Comparison of ENCODE assay signal across 9 mouse cellular contexts in the genomic region with DNA sequence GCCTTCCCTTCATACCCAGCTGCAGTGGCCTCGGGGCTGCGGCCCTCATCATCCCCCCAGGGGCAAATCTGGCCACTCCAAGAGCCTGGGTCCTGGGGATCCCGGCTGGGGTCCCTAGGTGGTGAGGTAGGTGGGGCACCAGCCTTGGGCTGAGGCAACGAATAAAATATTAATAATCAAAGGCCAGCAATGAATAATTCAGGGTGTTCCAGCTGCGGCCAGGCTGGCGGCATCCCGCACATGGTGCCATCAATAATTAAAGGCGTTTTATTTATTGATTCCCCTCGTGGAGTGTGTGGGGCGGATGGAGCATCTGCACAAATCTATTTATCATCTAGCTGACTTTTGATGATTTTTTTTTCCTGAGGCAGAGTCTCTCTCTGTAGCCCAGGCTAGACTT. TPM values are rescaled to one million over a fixed set of nuclear protein-coding genes. Genes with fewer than 3 reads are reported as not detected.
A peak's percentile ranks its signal among the peaks of the same experiment; 100 is the strongest.
DNase-seq lines count a peak whose midpoint lies in the region; ATAC-seq and TF ChIP-seq lines count a peak whose summit lies in the region.
"Had no signal": no experiment of that assay in that cellular context is flagged by ENCODE, and none has a peak within 500 bp of the region (broad histone marks: within the 10 kb centered on the region; RNA-seq: fewer than 3 reads in every experiment).

No protein-coding gene starts in this region.

- intact Hi-C loops in left cerebral cortex, adult 2 months (cut with DNase I), result no loop called here

- no peak overlapping the region for H3K4me2 ChIP-seq in forebrain, embryonic 11.5 days (ENCODE audit: low read depth, low read length, severe bottlenecking)
- H3K4me2 ChIP-seq in forebrain, postnatal 0 days (ENCODE audit: low read depth), result no peak overlapping the region
- no peak overlapping the region for H3K4me2 ChIP-seq in intestine, embryonic 15.5 days (replicated peaks)
- no peak overlapping the region for H3K4me2 ChIP-seq in neural tube, embryonic 13.5 days

- H3K27me3 ChIP-seq in forebrain, embryonic 11.5 days (ENCODE audit: control insufficient read depth, insufficient read depth, low read length), result peaks cover 33% of the 10 kb centered on the region
- no peaks in the 10 kb centered on the region for H3K27me3 ChIP-seq in forebrain, postnatal 0 days (ENCODE audit: insufficient read depth, low read length)
- H3K27me3 ChIP-seq in intestine, embryonic 15.5 days (replicated peaks), result no peaks in the 10 kb centered on the region
- peaks cover 24% of the 10 kb centered on the region for H3K27me3 ChIP-seq in neural tube, embryonic 13.5 days
- H3K27me3 ChIP-seq: Patski had no signal

- DNase-seq in forebrain, embryonic 11.5 days (ENCODE audit: low spot score), result no peak
- no peak for DNase-seq in forebrain, postnatal 0 days
- no peak for DNase-seq in left cerebral cortex, adult 2 months (ENCODE audit: extremely low spot score in 1 of 2, low spot score in 2 of 2)
- no peak for DNase-seq in left cerebral cortex, adult 11 months (ENCODE audit: low spot score)
- DNase-seq in testis, postnatal 14 days (ENCODE audit: low spot score), result no peak
- no peak for DNase-seq in adrenal gland, adult 8-10 months

- H3K27ac ChIP-seq in forebrain, embryonic 11.5 days (ENCODE audit: low read depth, low read length), result peak overlapping the region; percentile 69; the same call in 1 of the 2 replicates
- H3K27ac ChIP-seq in forebrain, postnatal 0 days (ENCODE audit: low read depth, low read length), result no peak overlapping the region
- peak overlapping the region; percentile 85; the same call in 1 of the 2 replicates for H3K27ac ChIP-seq in left cerebral cortex, adult 2 months
- H3K27ac ChIP-seq in intestine, embryonic 15.5 days, result peak overlapping the region; percentile 82; the same call in 1 of the 2 replicates
- H3K27ac ChIP-seq in neural tube, embryonic 13.5 days (replicated peaks), result peak overlapping the region; percentile 95

- H3K4me1 ChIP-seq in forebrain, embryonic 11.5 days (replicated peaks; ENCODE audit: control insufficient read depth, insufficient read depth, low read length), result peaks cover 32% of the 10 kb centered on the region
- H3K4me1 ChIP-seq in forebrain, postnatal 0 days (ENCODE audit: insufficient read depth), result peaks cover 9% of the 10 kb centered on the region
- peaks cover 60% of the 10 kb centered on the region for H3K4me1 ChIP-seq in intestine, embryonic 15.5 days (replicated peaks)
- peaks cover 81% of the 10 kb centered on the region for H3K4me1 ChIP-seq in neural tube, embryonic 13.5 days (replicated peaks)

- TF ChIP-seq CTCF in forebrain, postnatal 0 days (IDR thresholded peaks at IDR 0.05; ENCODE audit: low read depth), result no peak
- no peak for TF ChIP-seq CTCF in left cerebral cortex, adult 2 months (IDR thresholded peaks at IDR 0.05)

- H3K9me3 ChIP-seq in forebrain, embryonic 11.5 days (ENCODE audit: control insufficient read depth, low read length), result no peaks in the 10 kb centered on the region
- no peaks in the 10 kb centered on the region for H3K9me3 ChIP-seq in forebrain, postnatal 0 days (ENCODE audit: low read length)
- H3K9me3 ChIP-seq in intestine, embryonic 15.5 days, result no peaks in the 10 kb centered on the region
- no peaks in the 10 kb centered on the region for H3K9me3 ChIP-seq in neural tube, embryonic 13.5 days

- H3K4me3 ChIP-seq in forebrain, embryonic 11.5 days (ENCODE audit: low read depth, low read length), result no peak overlapping the region
- no peak overlapping the region for H3K4me3 ChIP-seq in forebrain, postnatal 0 days (ENCODE audit: low read depth, low read length)
- no peak overlapping the region for H3K4me3 ChIP-seq in left cerebral cortex, adult 2 months
- no peak overlapping the region for H3K4me3 ChIP-seq in intestine, embryonic 15.5 days (replicated peaks)
- no peak overlapping the region for H3K4me3 ChIP-seq in neural tube, embryonic 13.5 days

- WGBS in forebrain, embryonic 11.5 days, result 52% methylated on average over 10 of the region's 10 CpGs
- 62% methylated on average over 10 of the region's 10 CpGs for WGBS in forebrain, postnatal 0 days
- WGBS in intestine, embryonic 15.5 days, result 61% methylated on average over 10 of the region's 10 CpGs
- WGBS in neural tube, embryonic 13.5 days, result 31% methylated on average over 10 of the region's 10 CpGs

- ATAC-seq in forebrain, embryonic 11.5 days (replicated peaks; ENCODE audit: low FRiP score), result no peak
- no peak for ATAC-seq in forebrain, postnatal 0 days
- ATAC-seq in intestine, embryonic 15.5 days, result no peak
- no peak for ATAC-seq in neural tube, embryonic 13.5 days (ENCODE audit: low read depth)
- ATAC-seq: Patski had no signal

- H3K36me3 ChIP-seq in forebrain, embryonic 11.5 days (ENCODE audit: control insufficient read depth, insufficient read depth, low read length), result no peaks in the 10 kb centered on the region; the same call in 1 of the 2 replicates
- peaks cover 41% of the 10 kb centered on the region for H3K36me3 ChIP-seq in forebrain, postnatal 0 days (ENCODE audit: insufficient read depth)
- peaks cover 24% of the 10 kb centered on the region for H3K36me3 ChIP-seq in intestine, embryonic 15.5 days
- peaks cover 59% of the 10 kb centered on the region for H3K36me3 ChIP-seq in neural tube, embryonic 13.5 days

- no peak overlapping the region for H3K9ac ChIP-seq in forebrain, embryonic 11.5 days (ENCODE audit: low read length)
- no peak overlapping the region for H3K9ac ChIP-seq in forebrain, postnatal 0 days
- no peak overlapping the region; the same call in 1 of the 2 replicates for H3K9ac ChIP-seq in intestine, embryonic 15.5 days
- peak overlapping the region; percentile 55 for H3K9ac ChIP-seq in neural tube, embryonic 13.5 days

RNA-seq across cellular contexts. Expression of a gene that starts 10.7 kb away (rescaled TPM):
- polyA plus RNA-seq in forebrain, embryonic 11.5 days (2014; fragmentation: Nextera tagmentation; extraction: Ambion mirVana), result 2.8 and 3.3 TPM in 2 replicates
- 0.77 and 1.3 TPM in 2 replicates for total RNA-seq in forebrain, postnatal 0 days (2014; rRNA removed)
- 1.7 TPM in 2 replicates for polyA plus RNA-seq in forebrain, postnatal 0 days (2015; fragmentation: Nextera tagmentation; extraction: Ambion mirVana)
- total RNA-seq in left cerebral cortex, adult 2 months (2021), result 1 to 10 TPM; 1.3 to 1.4 TPM
- 235 and 288 TPM in 2 replicates for polyA plus RNA-seq in intestine, embryonic 15.5 days (2015; fragmentation: Nextera tagmentation; extraction: Ambion mirVana)
- 1.8 and 3.1 TPM in 2 replicates for polyA plus RNA-seq in neural tube, embryonic 13.5 days (2015; fragmentation: Nextera tagmentation; extraction: Ambion mirVana)
- total RNA-seq in adrenal gland, adult 8-10 months (2022), result 1 to 10 TPM in 2 of 4 experiments, under 1 TPM in 2; 0.78 to 2.0 (median 0.96) TPM

RNA-seq across cellular contexts. Expression of a gene that starts 14.7 kb away (rescaled TPM):
- 1.1 and 3.0 TPM in 2 replicates for polyA plus RNA-seq in forebrain, embryonic 11.5 days (2014; fragmentation: Nextera tagmentation; extraction: Ambion mirVana)
- total RNA-seq in forebrain, postnatal 0 days (2014; rRNA removed), result 5.8 and 16.6 TPM in 2 replicates
- 1.9 and 3.7 TPM in 2 replicates for polyA plus RNA-seq in forebrain, postnatal 0 days (2015; fragmentation: Nextera tagmentation; extraction: Ambion mirVana)
- 1 to 10 TPM; 5.1 to 7.1 TPM for total RNA-seq in left cerebral cortex, adult 2 months (2021)
- 1.4 TPM in 1 of 2 replicates, not detected in the other for polyA plus RNA-seq in intestine, embryonic 15.5 days (2015; fragmentation: Nextera tagmentation; extraction: Ambion mirVana)
- polyA plus RNA-seq in neural tube, embryonic 13.5 days (2015; fragmentation: Nextera tagmentation; extraction: Ambion mirVana), result 1.3 and 2.5 TPM in 2 replicates
- total RNA-seq in adrenal gland, adult 8-10 months (2022), result 1 to 10 TPM; 2.0 to 4.2 (median 2.6) TPM

RNA-seq across cellular contexts. Expression of a gene that starts 19.2 kb away (rescaled TPM):
- polyA plus RNA-seq in forebrain, embryonic 11.5 days (2014; fragmentation: Nextera tagmentation; extraction: Ambion mirVana), result 3.0 and 3.5 TPM in 2 replicates
- 2.5 and 3.3 TPM in 2 replicates for total RNA-seq in forebrain, postnatal 0 days (2014; rRNA removed)
- 5.0 and 7.3 TPM in 2 replicates for polyA plus RNA-seq in forebrain, postnatal 0 days (2015; fragmentation: Nextera tagmentation; extraction: Ambion mirVana)
- total RNA-seq in left cerebral cortex, adult 2 months (2021), result 1 to 10 TPM; 2.0 to 3.4 TPM
- polyA plus RNA-seq in intestine, embryonic 15.5 days (2015; fragmentation: Nextera tagmentation; extraction: Ambion mirVana), result 2.8 and 3.6 TPM in 2 replicates
- polyA plus RNA-seq in neural tube, embryonic 13.5 days (2015; fragmentation: Nextera tagmentation; extraction: Ambion mirVana), result 5.2 and 8.2 TPM in 2 replicates
- total RNA-seq in adrenal gland, adult 8-10 months (2022), result 1 to 10 TPM in 2 of 4 experiments, under 1 TPM in 2; 0.65 to 2.9 (median 1.0) TPM

RNA-seq across cellular contexts. Expression of a gene that starts 19.3 kb away (rescaled TPM):
- polyA plus RNA-seq in forebrain, embryonic 11.5 days (2014; fragmentation: Nextera tagmentation; extraction: Ambion mirVana), result 61.0 and 66.3 TPM in 2 replicates
- total RNA-seq in forebrain, postnatal 0 days (2014; rRNA removed), result 126 and 139 TPM in 2 replicates
- polyA plus RNA-seq in forebrain, postnatal 0 days (2015; fragmentation: Nextera tagmentation; extraction: Ambion mirVana), result 111 and 125 TPM in 2 replicates
- 10 to 100 TPM; 87.1 to 95.1 TPM for total RNA-seq in left cerebral cortex, adult 2 months (2021)
- polyA plus RNA-seq in intestine, embryonic 15.5 days (2015; fragmentation: Nextera tagmentation; extraction: Ambion mirVana), result 89.2 and 100 TPM in 2 replicates
- polyA plus RNA-seq in neural tube, embryonic 13.5 days (2015; fragmentation: Nextera tagmentation; extraction: Ambion mirVana), result 72.2 and 75.2 TPM in 2 replicates
- 10 to 100 TPM; 49.8 to 60.2 (median 55.0) TPM for total RNA-seq in adrenal gland, adult 8-10 months (2022)

RNA-seq across cellular contexts. Expression of a gene that starts 25.2 kb away (rescaled TPM):
- 132 and 144 TPM in 2 replicates for polyA plus RNA-seq in forebrain, embryonic 11.5 days (2014; fragmentation: Nextera tagmentation; extraction: Ambion mirVana)
- 60.2 and 67.2 TPM in 2 replicates for total RNA-seq in forebrain, postnatal 0 days (2014; rRNA removed)
- polyA plus RNA-seq in forebrain, postnatal 0 days (2015; fragmentation: Nextera tagmentation; extraction: Ambion mirVana), result 128 and 132 TPM in 2 replicates
- 10 to 100 TPM; 69.1 to 70.6 TPM for total RNA-seq in left cerebral cortex, adult 2 months (2021)
- 83.2 and 85.7 TPM in 2 replicates for polyA plus RNA-seq in intestine, embryonic 15.5 days (2015; fragmentation: Nextera tagmentation; extraction: Ambion mirVana)
- 105 and 112 TPM in 2 replicates for polyA plus RNA-seq in neural tube, embryonic 13.5 days (2015; fragmentation: Nextera tagmentation; extraction: Ambion mirVana)
- total RNA-seq in adrenal gland, adult 8-10 months (2022), result 10 to 100 TPM; 47.1 to 52.7 (median 49.9) TPM

Comparison
In these comparisons a context has a peak if more than half of its experiments do, and no peak if none do; other contexts are left out.
1. RNA of a gene that starts 10.7 kb away (polyA plus RNA-seq): 235 to 288 TPM in intestine, embryonic 15.5 days; 2.8 to 3.3 TPM in forebrain, embryonic 11.5 days, 1.8 to 3.1 TPM in neural tube, embryonic 13.5 days and 1.7 TPM in forebrain, postnatal 0 days; every median in the first group is over 10 times any median in the second.